Mouse (Mus musculus): ENCODE measurements at regions not wholly inside any gene's neighbourhood (a gene's known extent, or its start where the extent isn't known, plus 50 kb on each side); places are given as distances from the start of the nearest gene placed in this dataset.

DNA sequence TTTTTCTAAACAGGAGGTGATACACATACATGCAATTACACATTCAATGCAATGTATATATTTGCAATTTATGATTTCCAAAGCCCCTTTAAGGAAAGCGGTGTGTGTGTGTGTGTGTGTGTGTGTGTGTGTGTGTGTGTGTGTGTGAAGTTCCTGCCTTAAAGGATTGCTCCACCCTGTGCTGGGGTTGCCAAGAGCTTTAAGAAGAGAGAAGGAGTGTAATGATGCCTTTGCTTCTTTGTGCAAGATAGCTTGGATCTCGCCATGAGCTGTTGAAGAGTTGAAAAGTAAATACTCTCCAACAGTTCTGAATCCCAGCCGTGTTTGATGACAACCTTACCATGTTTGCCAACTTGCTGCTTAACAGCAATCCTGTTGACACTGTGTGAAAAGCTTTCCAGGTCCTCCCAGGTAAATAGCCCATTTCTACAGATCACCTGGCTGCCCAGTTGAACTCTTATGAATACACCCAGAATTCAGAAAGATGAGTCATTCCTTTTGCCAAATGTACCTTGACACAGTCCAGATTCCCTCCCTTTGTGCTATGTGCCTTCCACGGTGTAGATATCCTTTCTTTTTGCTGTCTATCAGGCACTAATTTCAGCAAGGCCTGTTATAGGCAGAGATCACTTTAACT, 216.3 kb downstream of the Ikzf2 start:
- DNase-seq (ENCODE audit: low spot score in 2 of 2), result no peak

DNA sequence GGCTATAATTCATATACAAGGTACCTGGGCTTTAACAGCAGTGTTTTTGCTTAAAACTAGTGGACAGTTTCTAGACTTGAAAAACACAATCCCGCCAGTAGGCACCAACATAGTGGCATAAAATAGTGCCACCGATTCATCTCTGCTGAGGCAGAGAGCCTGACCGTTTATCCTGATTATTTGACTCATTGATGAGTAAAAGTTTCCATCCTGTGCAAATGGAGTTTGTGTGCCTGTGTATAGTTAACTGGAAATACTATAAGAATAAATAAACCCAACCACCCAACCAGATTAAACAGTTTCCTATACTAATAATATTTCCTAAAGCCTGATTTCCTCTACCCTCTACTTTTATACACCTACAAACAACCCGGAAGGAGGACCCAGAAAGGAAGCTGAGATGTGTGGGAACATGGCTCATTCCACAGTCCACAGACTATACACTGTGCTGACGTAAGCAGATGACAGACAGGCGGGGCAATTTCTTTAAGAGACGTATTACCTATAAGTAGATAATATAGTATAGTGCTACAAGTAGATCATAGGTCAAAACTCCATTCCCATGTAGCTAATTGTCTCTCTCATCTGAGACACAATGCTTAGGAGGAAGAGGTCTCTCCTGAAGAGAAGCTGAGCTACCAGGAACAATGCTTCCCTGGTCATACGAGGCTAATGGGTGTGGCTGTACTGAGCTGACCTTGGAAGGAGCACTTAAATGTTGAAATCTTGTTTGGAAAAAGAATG, 217.7 kb downstream of the Ikzf2 start:
- DNase-seq (ENCODE audit: low spot score in 2 of 2), result no peak

- no peak for DNase-seq (ENCODE audit: low spot score in 2 of 2)
These were observed 220.3 kb downstream of the Ikzf2 start for GRCm38 (mm10) chr1:69466534-69467275.

DNA sequence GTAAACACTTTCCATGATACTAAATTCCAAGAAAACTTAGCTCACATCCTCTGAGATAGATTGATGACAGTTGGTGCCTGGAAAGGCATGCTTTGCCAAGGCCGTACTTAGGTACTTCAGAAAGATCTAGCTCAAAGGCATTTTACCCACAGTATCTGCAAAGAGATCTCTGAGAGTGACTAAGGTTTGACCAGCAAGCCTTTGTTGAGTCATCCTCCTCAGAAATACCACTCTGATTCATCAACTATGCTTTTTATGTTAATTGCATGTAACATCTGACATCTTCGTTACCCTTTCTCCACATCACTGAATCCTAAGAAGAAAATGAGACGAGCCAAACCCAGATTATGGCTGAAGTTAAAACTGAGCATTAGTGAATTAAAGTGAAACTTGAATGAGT, 225.9 kb downstream of the Ikzf2 start:
- DNase-seq (ENCODE audit: low spot score in 2 of 2), result no peak

- no peak for DNase-seq (ENCODE audit: low spot score in 2 of 2)
These were observed 227.1 kb downstream of the Ikzf2 start for GRCm38 (mm10) chr1:69459899-69460298.

- DNase-seq (ENCODE audit: low spot score in 2 of 2), result no peak
These were observed 229.6 kb downstream of the Ikzf2 start for GRCm38 (mm10) chr1:69457471-69457870.

DNA sequence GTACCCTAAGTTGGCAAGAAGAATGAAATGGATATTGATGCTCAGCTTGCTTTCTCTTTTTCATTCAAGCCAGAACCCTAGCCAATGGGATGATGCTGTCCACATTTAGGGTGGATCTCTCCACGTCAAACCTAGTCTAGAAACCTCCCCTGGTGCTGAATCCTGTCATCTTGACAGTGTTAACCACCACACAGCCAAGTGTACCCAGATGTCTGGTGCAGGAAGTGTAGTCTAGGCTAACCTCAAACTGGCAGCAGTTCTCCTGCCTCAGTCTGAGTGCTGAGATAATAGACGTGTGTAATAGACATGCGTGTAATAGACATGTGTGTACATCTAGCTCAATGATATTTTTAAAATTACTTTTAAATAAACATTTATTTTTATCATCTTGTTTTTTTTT, 233.1 kb downstream of the Ikzf2 start:
- DNase-seq (ENCODE audit: low spot score in 2 of 2), result no peak

DNA sequence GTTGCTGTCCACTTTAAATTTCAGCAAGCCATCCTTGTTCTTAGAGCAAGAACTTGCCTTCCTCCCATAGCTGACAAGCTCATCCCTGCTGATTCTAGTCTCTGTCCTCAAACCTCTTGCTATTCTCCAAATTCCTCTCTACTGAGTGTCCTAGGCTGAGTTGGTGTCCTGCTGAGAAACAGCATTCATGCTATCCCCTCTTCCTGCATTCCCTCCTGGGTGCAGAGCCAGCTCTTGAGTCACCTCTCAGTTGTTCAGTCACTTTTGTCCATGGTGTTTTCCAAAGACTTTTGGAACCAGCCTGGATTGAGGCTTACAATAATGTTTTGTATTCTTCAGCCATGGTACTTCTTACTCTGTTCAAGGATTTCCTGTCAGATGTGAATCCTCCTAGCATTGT, 234.1 kb downstream of the Ikzf2 start:
- DNase-seq (ENCODE audit: low spot score in 2 of 2), result no peak

DNA sequence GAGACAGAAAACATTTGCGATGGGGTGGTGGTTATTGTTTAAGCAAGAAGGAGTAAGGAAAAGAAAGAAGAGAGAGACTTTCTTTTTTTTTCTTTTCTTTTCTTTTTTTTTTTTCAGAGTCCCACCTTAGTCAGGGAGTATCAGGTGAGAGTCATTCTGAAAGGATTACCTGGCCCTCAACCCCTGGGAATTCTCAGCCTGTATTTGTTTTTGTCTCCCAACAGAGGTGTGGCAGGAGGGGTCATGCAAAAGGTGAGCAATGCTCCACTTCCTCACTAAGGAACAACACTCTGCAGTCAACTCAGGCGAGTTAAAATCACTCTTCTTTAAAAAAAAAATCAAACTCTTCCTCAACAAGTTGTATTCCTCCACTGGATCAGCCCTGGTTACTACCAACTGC, 236.6 kb downstream of the Ikzf2 start:
- DNase-seq (ENCODE audit: low spot score in 2 of 2), result no peak

GRCm38 (mm10) chr1:69447276-69447675, 239.8 kb downstream of the Ikzf2 start:
- no peak for DNase-seq (ENCODE audit: low spot score in 2 of 2)

GRCm38 (mm10) chr1:69444722-69445121, 242.3 kb downstream of the Ikzf2 start:
- DNase-seq (ENCODE audit: low spot score in 2 of 2), result no peak

- no peak for DNase-seq (ENCODE audit: low spot score in 2 of 2)
These were observed 243.6 kb downstream of the Ikzf2 start for GRCm38 (mm10) chr1:69443466-69443865.

GRCm38 (mm10) chr1:69440564-69441334, 246.3 kb downstream of the Ikzf2 start:
- DNase-seq (ENCODE audit: low spot score in 2 of 2), result peak in 1 of 2 experiments; percentile 26

GRCm38 (mm10) chr1:69437042-69437441, 250.0 kb downstream of the Ikzf2 start:
- DNase-seq (ENCODE audit: low spot score in 2 of 2), result peak in 1 of 2 experiments; percentile 64

DNA sequence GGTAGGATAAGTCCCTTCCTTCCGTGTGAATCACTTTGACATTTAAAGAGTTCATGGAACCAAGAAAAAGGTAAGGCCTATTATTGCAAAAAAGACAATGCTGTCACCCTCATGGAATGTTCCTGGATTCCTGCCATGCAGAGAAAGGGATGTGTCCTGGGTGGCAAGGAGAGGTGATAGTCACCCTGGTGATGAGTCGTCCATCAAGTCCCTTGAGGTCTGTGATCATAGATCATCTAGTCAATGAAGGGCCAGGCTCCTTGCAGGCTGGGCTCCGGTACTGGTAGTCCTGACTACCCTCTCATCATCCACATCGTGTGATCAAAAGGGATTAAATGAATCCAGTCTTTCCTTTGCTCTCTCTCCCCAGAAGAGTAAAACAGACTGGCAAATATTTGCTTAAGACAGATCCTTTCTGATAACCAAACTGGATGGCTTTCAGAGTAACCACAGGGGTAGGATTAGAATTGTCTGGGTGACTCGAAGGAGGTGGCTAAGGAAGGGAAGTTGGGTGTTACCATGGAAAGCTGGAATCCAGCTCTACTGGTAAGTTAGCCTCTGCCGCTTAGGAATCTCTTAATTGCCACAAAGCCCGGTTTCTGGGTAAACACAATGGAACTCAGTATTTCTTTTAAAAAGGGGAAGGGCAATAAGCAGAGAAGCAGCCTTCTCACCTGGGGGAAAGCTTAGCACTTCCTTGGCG, 253.2 kb downstream of the Ikzf2 start:
- no peak for DNase-seq (ENCODE audit: low spot score in 2 of 2)

- DNase-seq (ENCODE audit: low spot score in 2 of 2), result no peak
These were observed 256.2 kb downstream of the Ikzf2 start for GRCm38 (mm10) chr1:69430683-69431407.

GRCm38 (mm10) chr1:69429632-69430031, 257.4 kb downstream of the Ikzf2 start:
- DNase-seq (ENCODE audit: low spot score in 2 of 2), result no peak

DNA sequence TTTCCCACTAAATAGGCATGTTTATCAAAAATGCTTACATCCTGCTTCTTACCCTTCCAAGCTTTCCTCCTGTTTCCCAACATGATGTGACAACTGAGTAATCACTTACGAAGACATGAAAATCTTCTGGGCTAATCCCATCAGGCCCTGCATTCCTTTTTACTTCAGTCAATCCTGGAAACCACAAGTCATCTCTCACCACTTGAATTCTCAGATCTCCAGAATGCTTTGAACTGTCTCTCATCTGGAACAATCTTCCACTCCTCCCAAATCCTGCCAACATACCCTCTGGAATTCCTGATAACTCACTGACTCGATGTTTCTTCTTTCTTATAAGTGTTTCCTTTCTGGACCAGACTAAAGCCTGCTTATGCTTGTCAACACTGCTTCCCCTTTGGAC, 289.4 kb downstream of the Ikzf2 start:
- DNase-seq (ENCODE audit: low spot score in 2 of 2), result no peak

GRCm38 (mm10) chr1:69382374-69382773, 274.5 kb upstream of the Erbb4 start:
- DNase-seq (ENCODE audit: low spot score in 2 of 2), result no peak

GRCm38 (mm10) chr1:69379741-69380140, 271.9 kb upstream of the Erbb4 start:
- DNase-seq (ENCODE audit: low spot score in 2 of 2), result no peak

All from left cerebral cortex, adult 8-10 months (tissue).